Mouse (Mus musculus) liver, adult 2 months (tissue): Measurements from ENCODE around the gene Itga8.

Source experiments
- CTCF ChIP-seq: fragments of 200-500 bp; IDR thresholded peaks from 2 replicates; pipeline ENCODE4 v1.5.1; 2011; ENCODE audit warnings: low read depth, low read length, control low read depth
- POLR2A ChIP-seq: fragments of 200-500 bp; IDR thresholded peaks from 2 replicates; pipeline ENCODE4 v1.6.1; 2011; ENCODE audit warnings: low read length, control low read depth; ENCODE audit not compliant: insufficient read depth; ENCODE audit errors: extremely low read depth

DNA sequence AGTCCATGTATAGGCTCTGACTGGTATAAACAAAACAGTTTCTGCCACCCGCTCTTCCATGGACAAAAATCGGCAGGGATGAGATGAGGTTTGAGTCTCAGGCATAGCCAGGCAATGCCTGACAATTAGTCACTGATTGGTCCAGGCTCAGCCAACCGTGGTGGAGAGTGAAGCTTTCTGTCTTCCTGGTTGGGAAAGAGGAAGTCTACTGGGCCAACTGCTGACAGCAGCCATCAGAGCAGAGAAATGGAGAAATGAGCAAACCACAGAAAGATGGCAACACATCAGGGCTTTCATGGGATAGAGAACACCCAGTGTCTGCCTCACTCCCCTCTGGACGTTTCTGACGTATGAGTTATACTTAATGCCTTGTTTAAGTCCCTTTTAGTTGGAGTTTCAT, 15.6 kb upstream of the Itga8 start:
- no peak for TF ChIP-seq POLR2A
- TF ChIP-seq CTCF: no peak
